Mouse (Mus musculus) ES-Bruce4 (cell line): ENCODE results near the gene Orai3.

Experiments used
- CTCF ChIP-seq: IDR thresholded peaks from one replicate; pipeline ENCODE4 v1.8.1; 2011; ENCODE audit warnings: low read depth, low read length
- EP300 ChIP-seq: IDR thresholded peaks from 2 replicates; pipeline ENCODE4 v1.6.1; 2011; ENCODE audit warnings: low read depth, low read length; ENCODE audit not compliant: insufficient read depth
- POLR2A ChIP-seq: IDR thresholded peaks from one replicate; pipeline ENCODE4 v1.8.1; 2011; ENCODE audit warnings: low read length; ENCODE audit not compliant: insufficient read depth

DNA sequence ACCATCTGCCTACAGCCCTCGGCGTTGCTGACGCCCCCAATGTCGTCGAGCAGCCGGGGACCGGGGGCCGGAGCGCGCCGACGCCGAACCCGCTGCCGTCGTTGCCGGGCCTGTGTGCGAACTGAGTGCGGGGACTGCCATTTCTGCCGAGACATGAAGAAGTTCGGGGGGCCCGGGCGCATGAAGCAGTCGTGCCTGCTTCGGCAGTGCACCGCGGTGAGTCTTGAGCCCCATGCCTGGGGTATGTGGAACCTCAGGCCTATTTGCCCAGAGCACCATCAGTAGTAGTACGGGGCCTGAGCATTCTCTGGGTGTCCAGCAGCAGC lies 21.4 kb upstream of the Orai3 start:
- TF ChIP-seq POLR2A (no peak), CTCF (no peak), EP300 (no peak)
